Mouse (Mus musculus) heart, embryonic 10.5 days (tissue): ENCODE measurements around the gene Strn. TPM values are rescaled to one million over a fixed set of nuclear protein-coding genes. Genes with fewer than 3 reads are reported as not detected.
A peak's percentile ranks its signal among the peaks of the same experiment; 100 is the strongest.
"Not testable (repeated sequence)": the region's sequence is repeated elsewhere in the genome, so short reads cannot be mapped to it uniquely, and the experiment has no call there.

Experiments used
- DNase-seq: peaks from one replicate; pipeline ENCODE4 v3.0.0-alpha.2; 2017; ENCODE audit warnings: low spot score
- H3K27ac ChIP-seq: fragments of 300-500 bp; sonication (generic); 2 replicates; pipeline ENCODE4 v1.5.1; 2016; ENCODE audit warnings: mild to moderate bottlenecking
- H3K27me3 ChIP-seq: fragments of 300-500 bp; sonication (generic); 2 replicates; pipeline ENCODE4 v1.6.1; 2016; ENCODE audit warnings: mild to moderate bottlenecking; ENCODE audit not compliant: poor library complexity, insufficient read depth, severe bottlenecking
- H3K36me3 ChIP-seq: fragments of 300-500 bp; sonication (generic); 2 replicates; pipeline ENCODE4 v1.6.1; 2016; ENCODE audit warnings: mild to moderate bottlenecking, moderate library complexity
- H3K4me1 ChIP-seq: fragments of 300-500 bp; sonication (generic); 2 replicates; pipeline ENCODE4 v1.6.1; 2016; ENCODE audit warnings: mild to moderate bottlenecking
- H3K4me3 ChIP-seq: fragments of 300-500 bp; sonication (generic); 2 replicates; pipeline ENCODE4 v1.5.1; 2016; ENCODE audit warnings: mild to moderate bottlenecking, moderate library complexity
- H3K9me3 ChIP-seq: fragments of 300-500 bp; sonication (generic); 2 replicates; pipeline ENCODE4 v1.6.1; 2016; ENCODE audit warnings: mild to moderate bottlenecking, moderate library complexity
- WGBS: fragments of 180-500 bp; shearing (Covaris S2); methylation state at CpG from one replicate; pipeline ENCODE4 v1.1.7; 2016; 5-methylcytosine and 5-hydroxymethylcytosine counted together
- polyA plus RNA-seq: library from polyadenylated mRNA; unstranded; fragments of >200 nt; fragmentation: Nextera tagmentation; extraction: Ambion mirVana; gene quantifications from 2 replicates; pipeline ENCODE4 v1.2.1, GENCODE M21; 2016

Strn gene
- polyA plus RNA-seq, 1 experiment from 2014 or later, result 8.5 TPM

GRCm38 (mm10) chr17:78698965-78699364 lies 38.0 kb downstream of the Strn start:
- Histone ChIP-seq H3K27ac (no peak overlapping the region), H3K36me3 (peaks cover 5% of the 10 kb centered on the region), H3K9me3 (no peaks in the 10 kb centered on the region), H3K27me3 (no peaks in the 10 kb centered on the region), H3K4me1 (peaks cover 15% of the 10 kb centered on the region), H3K4me3 (no peak overlapping the region)
- WGBS, result 88% methylated on average over 1 of the region's 1 CpGs
- no peak for DNase-seq

GRCm38 (mm10) chr17:78697462-78697861 lies 39.5 kb downstream of the Strn start:
- Histone ChIP-seq H3K4me3 (no peak overlapping the region), H3K9me3 (no peaks in the 10 kb centered on the region), H3K4me1 (peaks cover 13% of the 10 kb centered on the region), H3K36me3 (peaks cover 3% of the 10 kb centered on the region; the same call in 1 of the 2 replicates), H3K27ac (0 out of 2 replicates have a peak overlapping the region, but pooled peaks have one; percentile 36), H3K27me3 (no peaks in the 10 kb centered on the region)
- 84% methylated on average over 4 of the region's 4 CpGs for WGBS
- no peak for DNase-seq

- H3K4me1 ChIP-seq, result peaks cover 13% of the 10 kb centered on the region
- no peaks in the 10 kb centered on the region for H3K9me3 ChIP-seq
- 48% methylated on average over 5 of the region's 5 CpGs for WGBS
- H3K36me3 ChIP-seq, result peaks cover 8% of the 10 kb centered on the region; the same call in 1 of the 2 replicates
- H3K4me3 ChIP-seq, result no peak overlapping the region
- no peaks in the 10 kb centered on the region for H3K27me3 ChIP-seq
- no peak for DNase-seq
- H3K27ac ChIP-seq, result no peak overlapping the region
Measured at GRCm38 (mm10) chr17:78696922-78697321, 40.1 kb downstream of the Strn start.

GRCm38 (mm10) chr17:78689231-78689630 lies 47.8 kb downstream of the Strn start:
- DNase-seq, H3K27ac ChIP-seq, H3K4me3 ChIP-seq, H3K9me3 ChIP-seq, H3K27me3 ChIP-seq, H3K4me1 ChIP-seq: not testable (repeated sequence)
- peaks cover 35% of the 10 kb centered on the region for H3K36me3 ChIP-seq
- WGBS, result 72% methylated on average over 3 of the region's 3 CpGs

GRCm38 (mm10) chr17:78687971-78688370 lies 49.0 kb downstream of the Strn start:
- no peak for DNase-seq
- Histone ChIP-seq H3K4me1 (peaks cover 7% of the 10 kb centered on the region), H3K4me3 (no peak overlapping the region), H3K36me3 (peaks cover 35% of the 10 kb centered on the region), H3K27ac (no peak overlapping the region), H3K27me3 (no peaks in the 10 kb centered on the region), H3K9me3 (no peaks in the 10 kb centered on the region)
- 74% methylated on average over 5 of the region's 5 CpGs for WGBS

GRCm38 (mm10) chr17:78685004-78685403 lies 52.0 kb downstream of the Strn start:
- Histone ChIP-seq H3K27ac (peak overlapping the region; percentile 25; the same call in 1 of the 2 replicates), H3K4me3 (no peak overlapping the region), H3K9me3 (no peaks in the 10 kb centered on the region), H3K4me1 (peaks cover 20% of the 10 kb centered on the region), H3K27me3 (no peaks in the 10 kb centered on the region), H3K36me3 (peaks cover 10% of the 10 kb centered on the region)
- 34% methylated on average over 5 of the region's 5 CpGs for WGBS
- no peak for DNase-seq

- H3K27ac ChIP-seq, result peak overlapping the region; percentile 79
- WGBS, result 36% methylated on average over 6 of the region's 6 CpGs
Measured at GRCm38 (mm10) chr17:78682351-78682750, 54.6 kb downstream of the Strn start.

GRCm38 (mm10) chr17:78679503-78679902 lies 57.5 kb downstream of the Strn start:
- WGBS, result 87% methylated on average over 11 of the region's 11 CpGs
- Histone ChIP-seq H3K4me3 (no peak overlapping the region), H3K27ac (no peak overlapping the region), H3K4me1 (peaks cover 43% of the 10 kb centered on the region), H3K27me3 (no peaks in the 10 kb centered on the region), H3K9me3 (no peaks in the 10 kb centered on the region), H3K36me3 (peaks cover 4% of the 10 kb centered on the region; the same call in 1 of the 2 replicates)
- no peak for DNase-seq

More at GRCm38 (mm10) chr17:78682351-78682750, 54.6 kb downstream of the Strn start:
- no peaks in the 10 kb centered on the region for H3K27me3 ChIP-seq
- H3K9me3 ChIP-seq, result no peaks in the 10 kb centered on the region
- H3K4me3 ChIP-seq, result peak overlapping the region; percentile 12; the same call in 1 of the 2 replicates
- peaks cover 31% of the 10 kb centered on the region for H3K4me1 ChIP-seq
- no peak for DNase-seq
- peaks cover 10% of the 10 kb centered on the region for H3K36me3 ChIP-seq

GRCm38 (mm10) chr17:78676813-78677212 lies 60.2 kb downstream of the Strn start:
- H3K27me3 ChIP-seq, result no peaks in the 10 kb centered on the region
- 0 out of 2 replicates have a peak overlapping the region, but pooled peaks have one; percentile 9 for H3K4me3 ChIP-seq
- peaks cover 33% of the 10 kb centered on the region for H3K4me1 ChIP-seq
- WGBS, result 52% methylated on average over 11 of the region's 11 CpGs
- no peak for DNase-seq
- H3K27ac ChIP-seq, result peak overlapping the region; percentile 59; the same call in 1 of the 2 replicates
- H3K9me3 ChIP-seq, result no peaks in the 10 kb centered on the region
- peaks cover 17% of the 10 kb centered on the region for H3K36me3 ChIP-seq

- no peak for DNase-seq
- Histone ChIP-seq H3K36me3 (peaks cover 83% of the 10 kb centered on the region), H3K4me3 (no peak overlapping the region), H3K4me1 (no peaks in the 10 kb centered on the region), H3K27ac (no peak overlapping the region), H3K9me3 (no peaks in the 10 kb centered on the region; the same call in 1 of the 2 replicates), H3K27me3 (no peaks in the 10 kb centered on the region)
- 76% methylated on average over 9 of the region's 9 CpGs for WGBS
Measured at GRCm38 (mm10) chr17:78664962-78665545, 71.9 kb downstream of the Strn start.

- 87% methylated on average over 10 of the region's 10 CpGs for whole genome bisulfite sequencing
- Histone ChIP-seq H3K36me3 (peaks cover 75% of the 10 kb centered on the region), H3K4me1 (no peaks in the 10 kb centered on the region), H3K9me3 (no peaks in the 10 kb centered on the region; the same call in 1 of the 2 replicates), H3K27me3 (no peaks in the 10 kb centered on the region), H3K4me3 (no peak overlapping the region), H3K27ac (no peak overlapping the region)
- no peak for DNase-seq
Measured at GRCm38 (mm10) chr17:78654841-78655240, 82.2 kb downstream of the Strn start.

- Histone ChIP-seq H3K27me3 (no peaks in the 10 kb centered on the region), H3K9me3 (no peaks in the 10 kb centered on the region), H3K27ac (no peak overlapping the region), H3K4me1 (no peaks in the 10 kb centered on the region), H3K36me3 (peaks cover 23% of the 10 kb centered on the region; the same call in 1 of the 2 replicates), H3K4me3 (no peak overlapping the region)
- 89% methylated on average over 17 of the region's 17 CpGs for WGBS
- DNase-seq, result no peak
Measured at GRCm38 (mm10) chr17:78643853-78644475, 93.0 kb downstream of the Strn start.

- Histone ChIP-seq H3K27ac (no peak overlapping the region), H3K4me3 (no peak overlapping the region), H3K9me3 (no peaks in the 10 kb centered on the region), H3K4me1 (no peaks in the 10 kb centered on the region), H3K27me3 (no peaks in the 10 kb centered on the region), H3K36me3 (peaks cover 7% of the 10 kb centered on the region; the same call in 1 of the 2 replicates)
- 87% methylated on average over 4 of the region's 4 CpGs for WGBS
- DNase-seq, result no peak
Measured at GRCm38 (mm10) chr17:78642259-78642658, 94.7 kb downstream of the Strn start.
